Mouse (Mus musculus) MN1 (cell line): Measurements from ENCODE around the gene Elmo1.

Source experiments
- DNase-seq: peaks from one replicate; pipeline ENCODE4 v3.0.0-alpha.2; 2016; ENCODE audit warnings: low spot score

Gene Elmo1

GRCm38 (mm10) chr13:20323478-20323877 lies 233.1 kb downstream of the Elmo1 start:
- no peak for DNase-seq

GRCm38 (mm10) chr13:20327064-20327463 lies 236.7 kb downstream of the Elmo1 start:
- DNase-seq = no peak

GRCm38 (mm10) chr13:20327975-20328374 lies 237.6 kb downstream of the Elmo1 start:
- no peak for DNase-seq

DNA sequence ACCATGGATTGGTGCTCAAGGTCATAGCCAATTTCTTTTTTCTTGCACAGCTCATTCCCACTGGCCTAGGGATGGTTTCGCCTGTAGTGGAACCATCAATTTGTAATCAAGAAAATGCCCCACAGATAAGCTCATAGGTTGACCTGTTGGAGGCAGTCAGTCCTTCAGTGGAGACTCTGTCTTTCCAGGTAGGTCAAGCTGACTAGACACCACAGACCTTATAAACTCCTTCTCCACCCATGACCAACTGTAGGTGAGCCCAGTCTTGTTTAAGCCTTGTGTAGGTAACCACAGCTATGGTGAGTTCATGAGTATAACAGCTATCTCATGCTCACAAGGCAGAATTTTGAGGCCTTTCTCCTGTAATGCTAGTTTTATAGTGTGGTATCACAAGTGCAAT lies 238.3 kb downstream of the Elmo1 start:
- no peak for DNase-seq

DNA sequence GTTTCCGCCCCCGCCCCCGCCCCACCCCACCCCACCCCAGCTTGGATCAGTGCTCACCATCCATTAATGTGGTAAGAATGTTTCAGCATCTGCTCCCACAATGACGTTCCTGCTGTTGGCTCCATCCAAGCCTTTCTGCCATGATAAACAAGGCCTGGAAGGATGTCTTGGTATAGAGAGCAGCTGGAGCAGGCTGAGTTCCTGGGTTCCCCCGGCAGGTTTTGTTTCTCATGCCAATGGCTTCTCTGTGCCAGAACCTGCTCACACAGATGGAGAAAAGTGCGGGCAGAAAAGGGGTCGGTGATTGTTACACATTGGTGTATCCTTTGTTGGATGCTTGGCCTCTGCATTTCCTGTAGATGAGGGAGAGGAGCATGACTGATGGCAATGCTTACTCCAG lies 240.6 kb downstream of the Elmo1 start:
- DNase-seq = no peak

DNA sequence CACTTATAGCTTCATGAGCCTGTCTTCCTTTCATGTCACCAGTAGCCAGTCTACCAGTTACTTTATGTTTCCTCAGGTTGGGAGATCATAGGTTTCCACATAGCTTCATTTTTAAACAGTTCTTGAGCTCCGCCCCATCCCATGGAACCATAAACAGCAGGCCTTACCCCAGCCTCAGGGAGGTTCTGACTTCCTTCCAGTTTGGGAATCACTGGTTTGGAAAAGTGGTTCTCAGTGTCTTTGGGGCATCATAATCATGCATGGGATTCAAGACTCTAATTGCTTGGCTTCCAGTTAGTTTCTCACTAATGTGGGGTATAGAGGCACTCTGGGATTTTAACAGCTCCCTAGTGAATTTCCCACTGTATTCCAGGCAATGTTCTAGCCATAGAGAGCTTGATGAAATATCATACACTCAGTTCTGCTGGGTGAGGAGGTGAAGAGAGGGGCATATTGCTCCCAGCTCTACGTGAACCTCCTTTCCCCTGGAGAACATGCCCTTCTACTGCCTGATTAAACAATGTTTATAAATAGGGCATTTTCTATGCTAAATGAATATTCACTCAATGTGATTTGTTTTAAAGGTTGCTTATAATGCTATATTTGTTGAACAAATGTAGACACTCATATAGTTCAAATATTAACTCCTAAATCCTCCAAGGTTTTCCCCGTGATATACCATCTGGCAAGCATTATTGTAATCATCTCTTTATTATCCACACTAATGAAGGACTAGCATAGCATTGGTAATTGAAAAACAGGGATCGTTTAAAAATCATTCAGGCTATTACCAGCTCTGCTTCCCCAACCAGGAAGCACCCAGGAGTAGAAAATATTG lies 244.9 kb downstream of the Elmo1 start:
- no peak for DNase-seq

DNA sequence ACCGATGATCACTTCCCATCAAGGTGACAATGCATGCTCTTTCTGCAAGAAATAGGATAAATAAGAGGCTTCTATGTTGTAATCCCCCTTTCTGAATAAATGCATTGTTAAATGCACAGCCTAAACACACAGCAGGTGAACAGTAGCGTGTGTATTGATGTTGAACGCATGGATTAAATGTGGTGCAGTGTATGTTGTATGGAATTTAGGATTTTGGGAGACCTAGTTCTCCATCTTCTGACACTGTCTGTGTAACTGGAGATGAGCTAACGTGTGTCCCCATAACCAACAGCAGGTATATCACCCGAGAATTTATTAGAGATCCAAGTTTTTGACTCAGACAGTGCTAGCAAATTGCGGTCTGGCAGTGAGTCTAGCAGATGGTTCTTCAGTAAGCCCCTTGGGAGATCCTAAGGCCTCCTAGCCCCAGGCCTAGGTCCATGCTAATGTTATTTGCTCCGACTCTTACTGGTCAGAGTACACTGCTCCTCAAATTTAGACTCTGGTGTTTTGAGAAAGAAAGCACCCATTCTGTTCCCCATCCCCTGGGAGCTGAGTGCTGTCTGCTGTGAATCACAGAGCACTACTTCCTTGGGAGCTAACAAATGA lies 245.6 kb downstream of the Elmo1 start:
- no peak for DNase-seq

DNA sequence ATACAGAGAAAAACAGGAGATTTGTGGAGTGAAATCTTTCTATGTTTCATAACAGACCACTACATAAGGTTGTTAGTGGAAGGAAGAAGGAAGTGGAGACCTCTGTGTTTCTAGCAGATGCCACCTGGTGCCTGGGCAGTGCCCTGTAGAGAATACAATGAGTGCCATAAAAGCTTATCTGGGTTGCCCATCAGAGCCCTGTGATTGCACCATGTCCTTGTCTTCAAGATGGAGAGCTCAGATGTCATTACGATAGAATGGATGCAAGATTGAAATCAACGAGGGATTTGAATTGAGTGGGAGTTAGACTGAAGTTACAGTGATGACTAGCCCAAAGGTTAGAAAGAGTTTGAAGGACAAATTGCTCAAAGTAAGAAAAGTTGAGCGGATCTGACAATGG lies 252.5 kb downstream of the Elmo1 start:
- no peak for DNase-seq

GRCm38 (mm10) chr13:20349754-20350153 lies 259.4 kb downstream of the Elmo1 start:
- DNase-seq = no peak

- no peak for DNase-seq
Measured at GRCm38 (mm10) chr13:20352631-20353030, 262.2 kb downstream of the Elmo1 start.

- peak; percentile 11 for DNase-seq
Measured at GRCm38 (mm10) chr13:20353862-20354603, 263.6 kb downstream of the Elmo1 start.

GRCm38 (mm10) chr13:20354604-20354999 lies 264.2 kb downstream of the Elmo1 start:
- peak; percentile 46 for DNase-seq

DNA sequence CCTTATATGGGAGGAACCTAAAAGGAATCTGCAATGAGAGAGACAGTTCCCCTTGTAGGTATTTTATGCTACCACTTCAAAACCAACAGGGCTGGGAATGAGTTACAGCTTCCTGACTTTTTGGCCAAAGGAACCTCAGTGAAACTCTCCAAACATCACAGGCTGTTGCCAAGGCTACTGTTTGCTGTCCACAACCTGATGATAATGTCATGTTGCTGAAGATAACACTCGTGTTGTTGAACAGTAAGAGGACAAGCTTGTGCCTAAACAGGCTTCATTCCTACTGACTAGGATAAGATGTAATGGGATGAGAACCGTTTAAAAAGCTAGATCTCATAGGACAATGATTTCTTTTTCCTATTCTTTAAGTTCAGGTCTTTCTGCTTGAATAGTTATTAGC lies 272.1 kb downstream of the Elmo1 start:
- no peak for DNase-seq

DNA sequence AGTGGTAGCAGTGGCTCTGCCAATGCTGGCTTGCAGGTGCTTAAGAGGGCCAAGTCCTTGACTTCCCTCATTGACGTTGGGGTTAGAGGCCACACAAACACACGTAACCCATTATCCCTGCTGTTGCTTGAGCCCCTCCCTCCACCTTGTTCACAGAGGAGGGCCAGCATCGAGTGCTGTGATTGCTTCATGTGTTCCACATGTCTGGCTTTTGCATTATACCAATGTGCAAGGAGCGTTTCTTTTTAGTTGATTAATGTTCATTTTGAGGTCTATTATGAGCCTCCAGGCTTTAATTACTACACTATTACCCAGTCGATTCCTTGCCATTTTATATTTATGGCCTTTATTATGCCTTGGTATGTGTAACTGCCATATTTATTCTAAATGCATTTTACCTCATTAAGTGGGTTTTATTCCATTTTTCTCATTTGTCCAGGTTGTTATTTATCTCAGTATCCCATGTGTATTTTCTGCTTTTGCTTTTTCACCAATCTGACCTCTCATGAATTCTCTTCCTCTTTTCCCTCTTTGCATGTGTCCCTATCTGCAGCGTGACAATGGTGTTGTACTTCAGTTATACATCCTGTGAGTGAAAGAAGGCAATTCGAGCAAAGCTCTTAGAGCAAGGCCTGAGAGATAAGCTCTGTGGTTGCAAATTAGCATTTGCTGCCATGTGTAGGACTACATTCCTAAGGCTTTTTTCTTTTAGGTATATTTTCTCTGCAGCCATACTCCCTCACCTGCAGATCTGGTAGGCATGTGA lies 275.6 kb downstream of the Elmo1 start:
- no peak for DNase-seq

- DNase-seq = no peak
Measured at GRCm38 (mm10) chr13:20370036-20370802, 279.8 kb downstream of the Elmo1 start.

DNA sequence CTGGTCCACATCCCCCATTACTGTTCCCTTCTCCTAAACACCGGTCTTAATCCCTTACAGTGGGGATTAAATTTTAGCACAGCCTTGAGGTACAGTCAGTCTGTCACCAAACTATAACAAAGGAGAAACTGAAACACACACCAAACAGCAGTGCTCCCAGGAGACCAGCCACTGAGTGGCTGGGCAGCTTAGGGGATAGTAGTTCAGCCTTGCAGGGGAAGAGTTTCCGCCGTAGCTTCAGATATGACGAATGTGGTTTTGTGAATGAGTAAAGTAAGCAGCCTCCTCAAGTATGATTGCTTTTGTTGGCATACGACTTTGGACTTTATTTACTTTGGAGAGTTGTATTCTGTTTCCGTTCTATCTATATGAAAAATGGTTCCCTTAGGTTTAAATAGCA lies 281.1 kb downstream of the Elmo1 start:
- no peak for DNase-seq

- DNase-seq = no peak
Measured at GRCm38 (mm10) chr13:20372335-20372734, 281.9 kb downstream of the Elmo1 start.

DNA sequence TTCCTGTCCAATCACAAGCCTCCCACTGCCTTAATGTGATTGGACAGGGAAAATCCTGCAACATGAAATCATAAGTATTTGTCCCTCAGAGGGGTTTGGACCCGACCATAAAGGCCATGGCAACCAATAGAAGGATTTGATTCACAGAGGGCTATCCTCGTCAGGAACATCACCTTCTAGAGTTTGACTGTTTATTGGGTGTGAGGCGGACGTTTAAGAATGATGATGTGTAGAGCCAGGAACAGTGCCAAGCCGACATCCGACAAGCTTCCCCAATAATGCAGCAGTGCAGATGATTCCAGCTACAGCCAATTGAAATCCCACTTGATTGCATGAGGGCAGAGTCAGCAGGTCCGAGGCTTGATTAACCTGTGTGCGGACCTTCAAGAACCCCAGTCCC lies 288.5 kb downstream of the Elmo1 start:
- DNase-seq = no peak

DNA sequence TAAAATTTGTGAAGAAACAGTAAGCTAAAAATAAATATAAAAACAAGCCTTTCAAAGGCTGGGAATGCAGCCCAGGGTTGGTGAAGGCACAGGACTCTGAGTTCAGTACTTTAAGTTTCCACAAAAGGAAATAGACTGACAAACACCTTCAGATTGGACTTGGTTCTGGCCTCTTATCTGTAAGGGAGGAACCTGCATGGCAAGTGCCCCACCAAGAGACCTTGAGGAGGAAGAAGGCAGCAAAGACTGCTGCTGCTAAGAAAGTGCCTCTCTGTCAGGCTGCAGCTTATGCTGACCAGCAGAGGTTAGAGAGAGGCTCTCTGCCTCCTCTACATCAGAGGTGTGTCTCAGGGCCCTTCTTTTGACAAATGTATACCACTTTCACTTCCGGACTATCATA lies 293.5 kb downstream of the Elmo1 start:
- DNase-seq = no peak

DNA sequence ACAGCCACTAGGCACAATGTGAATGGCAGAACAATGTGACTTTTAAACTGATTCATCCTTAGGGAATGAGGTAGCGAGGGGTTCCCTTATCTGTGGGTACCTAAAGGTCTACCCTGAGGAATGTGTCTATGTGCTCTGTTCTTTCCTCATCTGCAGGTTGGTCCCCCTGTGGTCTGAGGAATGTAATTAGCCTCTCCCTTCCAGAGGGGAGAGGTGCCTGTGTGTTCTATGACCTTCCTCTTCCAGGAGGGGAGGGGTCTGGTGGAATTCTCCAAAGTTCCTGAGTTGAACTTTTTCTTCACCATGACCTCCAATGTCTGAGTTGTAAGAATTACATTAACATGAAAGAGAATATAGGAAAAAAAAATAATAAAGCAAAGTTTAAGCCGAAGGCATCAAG lies 294.4 kb downstream of the Elmo1 start:
- no peak for DNase-seq

- DNase-seq = no peak
Measured at GRCm38 (mm10) chr13:20385423-20385822, 295.0 kb downstream of the Elmo1 start.
